ENCODE assay signal across 8 mouse cellular contexts in the genomic region with DNA sequence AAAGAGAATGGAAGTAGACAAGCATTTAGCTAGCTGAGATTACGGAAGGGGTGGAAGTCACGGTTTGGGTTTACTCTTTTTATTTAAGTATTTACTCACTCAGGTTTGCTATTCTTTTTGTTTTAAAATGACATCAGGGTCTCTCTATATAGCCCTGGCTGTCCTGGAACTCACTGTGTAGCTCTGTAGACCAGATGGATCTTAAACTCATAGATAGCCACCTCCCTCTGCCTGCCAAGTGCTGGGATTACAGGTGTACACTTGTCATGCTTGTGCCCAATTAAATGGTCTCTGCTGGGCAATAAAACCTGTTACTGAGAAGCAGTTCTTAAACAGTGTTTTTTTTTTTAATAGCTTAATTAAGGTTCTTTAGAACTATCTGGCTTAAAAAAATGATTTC. TPM values are rescaled to one million over a fixed set of nuclear protein-coding genes. Genes with fewer than 3 reads are reported as not detected.
DNase-seq lines count a peak whose midpoint lies in the region; ATAC-seq lines count a peak whose summit lies in the region.

No protein-coding gene starts in this region.

- ATAC-seq in embryonic facial prominence, embryonic 15.5 days (ENCODE audit: insufficient number of reproducible peaks, low FRiP score, low TSS enrichment, low read depth): no peak
- no peak for ATAC-seq in midbrain, embryonic 12.5 days (ENCODE audit: low FRiP score, low read depth)

- no peaks in the 10 kb centered on the region for H3K27me3 ChIP-seq in embryonic facial prominence, embryonic 15.5 days
- no peaks in the 10 kb centered on the region for H3K27me3 ChIP-seq in midbrain, embryonic 12.5 days

- H3K9ac ChIP-seq in embryonic facial prominence, embryonic 15.5 days: 0 out of 2 replicates have a peak overlapping the region, but pooled peaks have one; percentile 93
- peak overlapping the region; percentile 96 for H3K9ac ChIP-seq in midbrain, embryonic 12.5 days (replicated peaks)

- H3K36me3 ChIP-seq in embryonic facial prominence, embryonic 15.5 days: no peaks in the 10 kb centered on the region; the same call in 1 of the 2 replicates
- no peaks in the 10 kb centered on the region for H3K36me3 ChIP-seq in midbrain, embryonic 12.5 days

- H3K27ac ChIP-seq in embryonic facial prominence, embryonic 15.5 days (replicated peaks): no peak overlapping the region
- H3K27ac ChIP-seq in midbrain, embryonic 12.5 days (replicated peaks): no peak overlapping the region

- H3K4me1 ChIP-seq in embryonic facial prominence, embryonic 15.5 days: peaks cover 12% of the 10 kb centered on the region; the same call in 1 of the 2 replicates
- peaks cover 20% of the 10 kb centered on the region for H3K4me1 ChIP-seq in midbrain, embryonic 12.5 days

- peak; percentile 23 for DNase-seq in embryo, embryonic 11 days
- DNase-seq in embryo, embryonic 10 days (ENCODE audit: low spot score): no peak
- peak; percentile 32 for DNase-seq in ES-CJ7 (ENCODE audit: low read depth, low spot score)
- DNase-seq in kidney, postnatal 10 days: peak; percentile 30
- DNase-seq in yolk sac, embryonic 10.5 days (ENCODE audit: low spot score): no peak
- no peak for DNase-seq in layer of hippocampus, postnatal 10 days (ENCODE audit: low spot score in 2 of 2)

- no peaks in the 10 kb centered on the region for H3K9me3 ChIP-seq in embryonic facial prominence, embryonic 15.5 days (replicated peaks)
- no peaks in the 10 kb centered on the region for H3K9me3 ChIP-seq in midbrain, embryonic 12.5 days

- WGBS in embryonic facial prominence, embryonic 15.5 days: 32% methylated on average over 2 of the region's 2 CpGs
- WGBS in midbrain, embryonic 12.5 days: 50% methylated on average over 2 of the region's 2 CpGs

- peak overlapping the region; percentile 87 for H3K4me3 ChIP-seq in embryonic facial prominence, embryonic 15.5 days (replicated peaks)
- H3K4me3 ChIP-seq in midbrain, embryonic 12.5 days: peak overlapping the region; percentile 94

- peak overlapping the region; percentile 59 for H3K4me2 ChIP-seq in embryonic facial prominence, embryonic 15.5 days (replicated peaks)
- peak overlapping the region; percentile 89 for H3K4me2 ChIP-seq in midbrain, embryonic 12.5 days (replicated peaks)

RNA-seq across cellular contexts. Expression of a gene that starts 2.1 kb away (rescaled TPM):
- polyA plus RNA-seq in embryonic facial prominence, embryonic 15.5 days (2015; fragmentation: Nextera tagmentation; extraction: Ambion mirVana): 641 and 642 TPM in 2 replicates
- 531 and 542 TPM in 2 replicates for polyA plus RNA-seq in midbrain, embryonic 12.5 days (2016; fragmentation: Nextera tagmentation; extraction: Ambion mirVana)
- 100 to 1,000 TPM; 160 to 169 TPM for total RNA-seq in layer of hippocampus, postnatal 10 days (2021)

RNA-seq across cellular contexts. Expression of a gene that starts 29.7 kb away (rescaled TPM):
- 10.1 and 10.7 TPM in 2 replicates for polyA plus RNA-seq in embryonic facial prominence, embryonic 15.5 days (2015; fragmentation: Nextera tagmentation; extraction: Ambion mirVana)
- polyA plus RNA-seq in midbrain, embryonic 12.5 days (2016; fragmentation: Nextera tagmentation; extraction: Ambion mirVana): 12.1 and 12.9 TPM in 2 replicates
- total RNA-seq in layer of hippocampus, postnatal 10 days (2021): 1 to 10 TPM; 8.9 to 9.4 TPM

RNA-seq across cellular contexts. Expression of a gene that starts 53.1 kb away (rescaled TPM):
- 0.67 and 1.0 TPM in 2 replicates for polyA plus RNA-seq in embryonic facial prominence, embryonic 15.5 days (2015; fragmentation: Nextera tagmentation; extraction: Ambion mirVana)
- not detected in 2 replicates for polyA plus RNA-seq in midbrain, embryonic 12.5 days (2016; fragmentation: Nextera tagmentation; extraction: Ambion mirVana)
- 1 to 10 TPM in 1 of 2 experiments, under 1 TPM in 1; 0.80 to 1.8 TPM for total RNA-seq in layer of hippocampus, postnatal 10 days (2021)

Comparison
In these comparisons a context has a peak if more than half of its experiments do, and no peak if none do; other contexts are left out.
1. DNase-seq: peak in embryo, embryonic 11 days (single experiment), ES-CJ7 (single experiment) and kidney, postnatal 10 days (single experiment); none in embryo, embryonic 10 days (single experiment), yolk sac, embryonic 10.5 days (single experiment) and layer of hippocampus, postnatal 10 days (0 of 2).